ENCODE assay signal across 10 mouse cellular contexts in the genomic region with DNA sequence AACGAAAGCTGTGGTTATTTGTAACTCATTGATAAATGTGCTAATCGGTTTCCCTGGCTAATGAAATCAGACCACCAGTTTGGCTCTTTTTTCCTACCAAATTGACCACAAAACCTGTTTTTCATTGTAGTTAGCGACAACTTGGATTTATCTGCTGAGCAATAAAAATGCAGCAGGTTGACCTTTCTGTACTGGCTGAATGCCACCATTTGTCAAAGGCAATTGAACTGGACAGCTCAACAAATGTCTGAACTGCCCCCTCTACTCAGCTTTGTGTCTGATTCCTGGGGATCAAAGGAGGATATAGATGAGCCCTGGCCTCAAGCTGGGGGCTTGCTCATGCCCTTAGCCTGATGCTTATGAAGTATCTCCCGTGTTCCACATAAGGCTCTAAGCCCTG.
DNase-seq lines count a peak whose midpoint lies in the region; ATAC-seq and TF ChIP-seq lines count a peak whose summit lies in the region.
"Had no signal": no experiment of that assay in that cellular context is flagged by ENCODE, and none has a peak within 500 bp of the region (broad histone marks: within the 10 kb centered on the region; RNA-seq: fewer than 3 reads in every experiment).

No protein-coding gene starts in this region.

- WGBS in neural tube, embryonic 11.5 days, result 11% methylated on average over 4 of the region's 4 CpGs
- WGBS in forebrain, postnatal 0 days, result 17% methylated on average over 4 of the region's 4 CpGs

- peaks cover 77% of the 10 kb centered on the region for H3K27me3 ChIP-seq in neural tube, embryonic 11.5 days (ENCODE audit: control insufficient read depth, insufficient read depth, low read length)
- no peaks in the 10 kb centered on the region for H3K27me3 ChIP-seq in forebrain, postnatal 0 days (ENCODE audit: insufficient read depth, low read length)

- H3K36me3 ChIP-seq in neural tube, embryonic 11.5 days (ENCODE audit: control insufficient read depth, insufficient read depth, low read length), result no peaks in the 10 kb centered on the region
- no peaks in the 10 kb centered on the region for H3K36me3 ChIP-seq in forebrain, postnatal 0 days (ENCODE audit: insufficient read depth)
- H3K36me3 ChIP-seq: forebrain, embryonic 12.5 days had no signal

- no peak overlapping the region for H3K4me2 ChIP-seq in neural tube, embryonic 11.5 days (ENCODE audit: low read depth)
- H3K4me2 ChIP-seq in forebrain, postnatal 0 days (ENCODE audit: low read depth), result no peak overlapping the region
- H3K4me2 ChIP-seq: forebrain, embryonic 12.5 days had no signal

- peak; percentile 22 for DNase-seq in kidney, adult 9 months
- no peak for DNase-seq in kidney, adult 18-20 months
- peak; percentile 43 for DNase-seq in adrenal gland, adult 8-10 months
- peak; percentile 66 for DNase-seq in embryo, embryonic 11 days
- DNase-seq in neural tube, embryonic 11.5 days (ENCODE audit: low spot score), result peak; percentile 55
- no peak for DNase-seq in forebrain, postnatal 0 days
- DNase-seq in cerebellum, adult 9-11 months, result no peak
- DNase-seq: lung, adult 18-20 months had no signal

- no peak overlapping the region for H3K4me3 ChIP-seq in neural tube, embryonic 11.5 days (ENCODE audit: low read depth, low read length)
- no peak overlapping the region for H3K4me3 ChIP-seq in forebrain, postnatal 0 days (ENCODE audit: low read depth, low read length)
- H3K4me3 ChIP-seq: forebrain, embryonic 12.5 days; megakaryocyte, embryonic 14.5 days had no signal

- no peak overlapping the region for H3K9ac ChIP-seq in neural tube, embryonic 11.5 days (ENCODE audit: low read length)
- H3K9ac ChIP-seq in forebrain, postnatal 0 days, result no peak overlapping the region
- H3K9ac ChIP-seq: forebrain, embryonic 12.5 days had no signal

- H3K27ac ChIP-seq in neural tube, embryonic 11.5 days (ENCODE audit: low read depth, low read length), result no peak overlapping the region
- no peak overlapping the region for H3K27ac ChIP-seq in forebrain, postnatal 0 days (ENCODE audit: low read depth, low read length)
- H3K27ac ChIP-seq: forebrain, embryonic 12.5 days had no signal

- TF ChIP-seq CTCF in forebrain, postnatal 0 days (IDR thresholded peaks at IDR 0.05; ENCODE audit: low read depth), result no peak

- H3K4me1 ChIP-seq in neural tube, embryonic 11.5 days (ENCODE audit: control insufficient read depth, insufficient read depth, low read length), result no peaks in the 10 kb centered on the region
- H3K4me1 ChIP-seq in forebrain, postnatal 0 days (ENCODE audit: insufficient read depth), result no peaks in the 10 kb centered on the region; the same call in 1 of the 2 replicates

- ATAC-seq in neural tube, embryonic 11.5 days (ENCODE audit: insufficient read depth, low FRiP score, low TSS enrichment), result peak; percentile 67; the same call in 1 of the 2 replicates
- no peak for ATAC-seq in forebrain, postnatal 0 days

- no peaks in the 10 kb centered on the region for H3K9me3 ChIP-seq in neural tube, embryonic 11.5 days (ENCODE audit: control insufficient read depth, low read length)
- H3K9me3 ChIP-seq in forebrain, postnatal 0 days (ENCODE audit: low read length), result no peaks in the 10 kb centered on the region
- H3K9me3 ChIP-seq: forebrain, embryonic 12.5 days; megakaryocyte, embryonic 14.5 days had no signal

Comparison
In these comparisons a context has a peak if more than half of its experiments do, and no peak if none do; other contexts are left out.
1. DNase-seq: peak in kidney, adult 9 months (single experiment), adrenal gland, adult 8-10 months (single experiment), embryo, embryonic 11 days (single experiment) and neural tube, embryonic 11.5 days (single experiment); none in kidney, adult 18-20 months (single experiment), forebrain, postnatal 0 days (single experiment) and cerebellum, adult 9-11 months (single experiment).